ENCODE assay signal across 13 mouse cellular contexts in genomic region chr16:57553235-57553634, GRCm38 (mm10).
"Had no signal": no experiment of that assay in that cellular context is flagged by ENCODE, and none has a peak within 500 bp of the region (broad histone marks: within the 10 kb centered on the region; RNA-seq: fewer than 3 reads in every experiment).

No protein-coding gene starts in this region.

- H3K27me3 ChIP-seq: limb, embryonic 15.5 days; neural tube, embryonic 15.5 days had no signal

- H3K4me3 ChIP-seq: layer of hippocampus, adult 2 months; limb, embryonic 15.5 days; liver, embryonic 13.5 days; midbrain, embryonic 12.5 days; neural tube, embryonic 15.5 days had no signal

- H3K36me3 ChIP-seq: limb, embryonic 15.5 days; liver, embryonic 13.5 days; midbrain, embryonic 12.5 days; neural tube, embryonic 15.5 days had no signal

- H3K4me2 ChIP-seq: liver, embryonic 13.5 days; midbrain, embryonic 12.5 days; neural tube, embryonic 15.5 days had no signal

- DNase-seq: kidney, adult 9 months; kidney, postnatal 36 days; left cerebral cortex, postnatal 4 days; liver, embryonic 13.5 days; lung, adult 18-20 months; right cerebral cortex, adult 18-20 months; right cerebral cortex, postnatal 25 days; thymus, adult 18-20 months; thymus, postnatal 14 days had no signal

- H3K27ac ChIP-seq: layer of hippocampus, adult 2 months; limb, embryonic 15.5 days; liver, embryonic 13.5 days; midbrain, embryonic 12.5 days; neural tube, embryonic 15.5 days had no signal

- H3K9me3 ChIP-seq: limb, embryonic 15.5 days; liver, embryonic 13.5 days; midbrain, embryonic 12.5 days; neural tube, embryonic 15.5 days had no signal

- H3K9ac ChIP-seq: limb, embryonic 15.5 days; liver, embryonic 13.5 days; midbrain, embryonic 12.5 days; neural tube, embryonic 15.5 days had no signal
